Mouse (Mus musculus) midbrain, postnatal 0 days (tissue): ENCODE measurements around the gene Gas7. TPM values are rescaled to one million over a fixed set of nuclear protein-coding genes. Genes with fewer than 3 reads are reported as not detected.

Experiments
- ATAC-seq: fragments of 200-750 bp; cut with Nextera tagmentation; 2 replicates; pipeline ENCODE4 v1.8.0; 2017; ENCODE audit warnings: moderate number of reproducible peaks, mild to moderate bottlenecking, moderate TSS enrichment, moderate library complexity; ENCODE audit not compliant: low FRiP score
- DNase-seq: peaks from one replicate; pipeline ENCODE4 v3.0.0-alpha.2; 2015; ENCODE audit warnings: low spot score
- H3K27ac ChIP-seq: fragments of 300-500 bp; sonication (generic); 2 replicates; pipeline ENCODE4 v1.5.1; 2014; ENCODE audit warnings: low read depth, mild to moderate bottlenecking, low read length, mixed read lengths
- H3K27me3 ChIP-seq: fragments of 300-500 bp; sonication (generic); 2 replicates; pipeline ENCODE4 v1.6.1; 2014; ENCODE audit warnings: low read length, control low read depth, mixed read lengths; ENCODE audit not compliant: insufficient read depth
- H3K36me3 ChIP-seq: fragments of 300-500 bp; sonication (generic); 2 replicates; pipeline ENCODE4 v1.6.1; 2014; ENCODE audit warnings: low read length, control low read depth, mixed read lengths; ENCODE audit not compliant: insufficient read depth
- H3K4me1 ChIP-seq: fragments of 300-500 bp; sonication (generic); 2 replicates; pipeline ENCODE4 v1.6.1; 2014; ENCODE audit warnings: mild to moderate bottlenecking, control low read depth, antibody characterized with exemption, low read length, mixed read lengths; ENCODE audit not compliant: insufficient read depth
- H3K4me2 ChIP-seq: fragments of 300-500 bp; sonication (generic); 2 replicates; pipeline ENCODE4 v1.6.1; 2014; ENCODE audit warnings: low read depth, mild to moderate bottlenecking, low read length, mixed read lengths; ENCODE audit not compliant: poor library complexity, severe bottlenecking
- H3K4me3 ChIP-seq: fragments of 300-500 bp; sonication (generic); 2 replicates; pipeline ENCODE4 v1.5.1; 2014; ENCODE audit warnings: low read depth, mild to moderate bottlenecking, low read length, moderate library complexity
- H3K9ac ChIP-seq: fragments of 300-500 bp; sonication (generic); replicated peaks from 2 replicates; pipeline ENCODE4 v1.6.1; 2014; ENCODE audit warnings: mild to moderate bottlenecking, low read length, moderate library complexity, mixed read lengths; ENCODE audit not compliant: poor library complexity, severe bottlenecking
- H3K9me3 ChIP-seq: fragments of 300-500 bp; sonication (generic); 2 replicates; pipeline ENCODE4 v1.6.1; 2016; ENCODE audit warnings: low read length, control low read depth
- CTCF ChIP-seq: IDR thresholded peaks from 2 replicates; pipeline ENCODE4 v1.5.1; 2016; ENCODE audit warnings: antibody characterized with exemption, mild to moderate bottlenecking
- WGBS: fragments of 180-500 bp; shearing (Covaris S2); extraction: QIAGEN DNeasy Blood & Tissue Kit; methylation state at CpG from one replicate; pipeline ENCODE4 v1.1.7; 2014; 5-methylcytosine and 5-hydroxymethylcytosine counted together
- polyA plus RNA-seq: library from polyadenylated mRNA; unstranded; fragments of >200 nt; fragmentation: Nextera tagmentation; extraction: Ambion mirVana; gene quantifications from 2 replicates; pipeline ENCODE4 v1.2.1, GENCODE M21; 2015
- total RNA-seq: library from RNA; depleted of rRNA; stranded (reverse); fragments of >200 nt; gene quantifications from 2 replicates; pipeline ENCODE4 v1.2.3, GENCODE M21; 2014

The Gas7 gene
- total and polyA plus RNA-seq, 2 experiments from 2014 or later = 82.1 to 118 TPM

- 59% methylated on average over 3 of the region's 3 CpGs for WGBS
- Histone ChIP-seq H3K36me3 (no peaks in the 10 kb centered on the region), H3K9ac (no peak overlapping the region), H3K4me3 (no peak overlapping the region), H3K27ac (no peak overlapping the region), H3K4me2 (no peak overlapping the region), H3K9me3 (no peaks in the 10 kb centered on the region), H3K4me1 (no peaks in the 10 kb centered on the region; the same call in 1 of the 2 replicates), H3K27me3 (no peaks in the 10 kb centered on the region)
- TF ChIP-seq CTCF = no peak
- DNase-seq = peak; percentile 41
- ATAC-seq = no peak
Measured at GRCm38 (mm10) chr11:67586231-67586994, 131.2 kb downstream of the Gas7 start.

GRCm38 (mm10) chr11:67588196-67588827 lies 133.1 kb downstream of the Gas7 start:
- H3K4me3 ChIP-seq = no peak overlapping the region
- H3K9me3 ChIP-seq = no peaks in the 10 kb centered on the region
- H3K27me3 ChIP-seq = no peaks in the 10 kb centered on the region
- H3K4me1 ChIP-seq = no peaks in the 10 kb centered on the region; the same call in 1 of the 2 replicates
- no peak overlapping the region for H3K4me2 ChIP-seq
- peak overlapping the region; percentile 65; the same call in 1 of the 2 replicates for H3K27ac ChIP-seq
- no peak overlapping the region for H3K9ac ChIP-seq
- no peaks in the 10 kb centered on the region for H3K36me3 ChIP-seq
- ATAC-seq (peak; percentile 65; the same call in 1 of the 2 replicates), DNase-seq (peak; percentile 68)
- TF ChIP-seq CTCF = no peak
- 70% methylated on average over 8 of the region's 8 CpGs for WGBS

GRCm38 (mm10) chr11:67588828-67589314 lies 133.6 kb downstream of the Gas7 start:
- peak; percentile 92 for DNase-seq
- H3K4me3 ChIP-seq = no peak overlapping the region
- TF ChIP-seq CTCF = no peak
- peak; percentile 82 for ATAC-seq
- H3K4me1 ChIP-seq = no peaks in the 10 kb centered on the region; the same call in 1 of the 2 replicates
- H3K27me3 ChIP-seq = no peaks in the 10 kb centered on the region
- no peaks in the 10 kb centered on the region for H3K9me3 ChIP-seq
- H3K36me3 ChIP-seq = no peaks in the 10 kb centered on the region
- peak overlapping the region; percentile 65; the same call in 1 of the 2 replicates for H3K27ac ChIP-seq
- no peak overlapping the region for H3K4me2 ChIP-seq
- 45% methylated on average over 9 of the region's 9 CpGs for WGBS
- no peak overlapping the region for H3K9ac ChIP-seq

GRCm38 (mm10) chr11:67596233-67596632 lies 141.0 kb downstream of the Gas7 start:
- DNase-seq = peak; percentile 96
- WGBS = 40% methylated on average over 6 of the region's 6 CpGs
- H3K9ac ChIP-seq = no peak overlapping the region
- no peaks in the 10 kb centered on the region for H3K9me3 ChIP-seq
- H3K4me1 ChIP-seq = peaks cover 11% of the 10 kb centered on the region; the same call in 1 of the 2 replicates
- H3K27ac ChIP-seq = peak overlapping the region; percentile 62
- H3K27me3 ChIP-seq = no peaks in the 10 kb centered on the region
- peak; percentile 71 for ATAC-seq
- peak overlapping the region; percentile 24; the same call in 1 of the 2 replicates for H3K4me3 ChIP-seq
- no peak for TF ChIP-seq CTCF
- H3K4me2 ChIP-seq = peak overlapping the region; percentile 33
- H3K36me3 ChIP-seq = no peaks in the 10 kb centered on the region

GRCm38 (mm10) chr11:67596856-67597255 lies 141.6 kb downstream of the Gas7 start:
- WGBS = 62% methylated on average over 6 of the region's 6 CpGs
- no peak for ATAC-seq
- H3K27ac ChIP-seq = peak overlapping the region; percentile 62
- H3K4me1 ChIP-seq = peaks cover 11% of the 10 kb centered on the region; the same call in 1 of the 2 replicates
- H3K9ac ChIP-seq = no peak overlapping the region
- no peaks in the 10 kb centered on the region for H3K9me3 ChIP-seq
- H3K27me3 ChIP-seq = no peaks in the 10 kb centered on the region
- peak overlapping the region; percentile 24 for H3K4me3 ChIP-seq
- H3K36me3 ChIP-seq = no peaks in the 10 kb centered on the region
- TF ChIP-seq CTCF = no peak
- H3K4me2 ChIP-seq = peak overlapping the region; percentile 33
- no peak for DNase-seq
